Mouse (Mus musculus) CD4-positive, CD25-positive, alpha-beta regulatory T cell, adult 4 months (primary cell): Measurements from ENCODE around the gene Mrpl53. TPM values are rescaled to one million over a fixed set of nuclear protein-coding genes. Genes with fewer than 3 reads are reported as not detected.

ENCODE experiments used
- ATAC-seq: one replicate; pipeline ENCODE4 v1.8.0; 2017
- polyA plus RNA-seq, 2 experiments: library from polyadenylated mRNA; unstranded; fragments of 100-300 nt; shearing (Covaris generic); gene quantifications; one replicate each; pipeline ENCODE4 v1.2.1; 2017

Mrpl53 gene
- polyA plus RNA-seq, 2 experiments from 2014 or later, result 57.0 to 61.5 TPM

- peak; percentile 98 for ATAC-seq
Observed at GRCm38 (mm10) chr6:83095968-83096367, 12.9 kb upstream of the Mrpl53 start.

DNA sequence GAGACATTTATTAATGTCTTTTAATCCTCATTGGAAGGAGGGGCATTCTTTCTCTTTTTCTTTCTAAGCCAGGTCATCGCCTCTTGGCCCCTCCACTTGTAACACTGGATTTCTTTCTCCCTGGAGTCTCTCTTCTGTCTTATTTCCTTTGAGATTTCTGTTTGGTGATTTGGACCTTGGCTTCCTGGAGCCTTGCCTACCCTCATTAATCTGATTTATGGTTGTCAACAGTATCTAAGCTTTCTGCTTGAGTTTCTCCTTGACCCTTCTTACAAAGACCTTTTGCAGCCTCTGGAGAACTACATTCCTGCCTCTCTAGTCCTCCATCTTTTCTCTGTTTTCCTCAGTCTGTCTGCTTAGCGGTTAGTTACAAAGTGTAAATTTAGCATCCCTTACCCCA, 10.4 kb upstream of the Mrpl53 start:
- ATAC-seq, result no peak

DNA sequence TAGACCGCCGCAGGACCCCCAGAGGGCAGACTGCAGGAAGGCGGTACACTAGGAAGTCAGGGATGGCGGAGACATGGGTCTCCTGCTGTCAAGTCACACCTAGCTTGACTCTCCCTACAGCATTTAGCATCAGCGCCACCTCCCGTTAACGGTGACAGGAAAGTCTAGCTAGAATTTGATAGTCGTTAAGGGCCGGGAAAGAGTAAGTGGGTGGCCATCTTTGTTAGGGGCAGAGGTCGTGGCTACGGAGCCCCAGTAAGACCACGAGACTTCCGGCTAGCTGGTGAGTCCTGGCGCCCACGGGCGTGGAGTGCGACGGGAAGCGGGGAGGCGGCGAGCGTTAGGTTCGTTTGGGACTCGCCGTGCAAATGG, 7.5 kb upstream of the Mrpl53 start, which contains the start of the genes Ccdc142 and Gm42688:
Ccdc142 (plus strand) TSS at position 286 of the 372 bp plus-strand sequence.
Gm42688 (plus strand) TSS at position 302 of the 372 bp plus-strand sequence.
- peak; percentile 89 for ATAC-seq

DNA sequence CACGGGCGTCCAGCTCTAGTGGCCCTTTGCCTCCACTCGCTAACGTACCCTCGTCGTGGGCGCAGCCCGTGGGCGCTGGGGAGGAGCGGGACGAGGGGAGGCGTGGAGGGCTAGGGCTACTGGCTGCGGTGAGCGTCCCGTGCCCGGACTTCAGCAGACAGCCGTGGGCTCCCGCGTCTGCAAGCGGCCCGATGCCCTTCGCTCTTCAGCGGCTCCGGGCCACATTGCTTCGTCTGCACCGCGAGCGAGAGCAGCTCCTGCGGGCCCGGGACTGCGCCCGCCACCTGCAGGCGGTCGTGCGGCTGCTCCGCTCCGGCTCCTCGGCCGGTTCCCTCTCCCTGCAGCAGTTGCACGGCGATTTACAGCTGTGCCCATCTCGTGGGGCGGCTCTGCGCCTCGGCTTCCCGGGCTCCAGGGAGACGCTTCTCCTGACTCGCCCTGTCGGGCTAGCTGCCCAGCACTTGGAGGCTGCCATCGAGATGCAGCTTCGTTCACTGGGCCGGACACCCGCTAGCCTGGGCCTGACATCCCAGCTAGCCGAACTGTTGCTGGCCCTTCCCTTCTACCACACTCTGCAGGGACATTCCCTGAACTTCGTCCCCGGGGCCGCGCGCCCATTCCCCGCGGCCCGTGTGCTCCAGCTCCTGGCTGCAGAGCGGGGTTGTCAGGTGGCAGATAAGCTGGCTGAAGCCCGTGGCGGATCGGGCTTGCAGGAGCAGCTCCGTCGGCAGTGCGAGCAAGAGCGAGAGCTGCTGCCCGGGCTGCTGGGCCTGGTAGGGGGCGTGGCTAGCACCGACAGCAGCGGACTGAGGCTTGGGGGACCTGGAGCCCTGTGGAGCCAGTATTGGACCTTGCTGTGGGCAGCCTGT, 6.9 kb upstream of the Mrpl53 start:
- peak; percentile 75 for ATAC-seq

DNA sequence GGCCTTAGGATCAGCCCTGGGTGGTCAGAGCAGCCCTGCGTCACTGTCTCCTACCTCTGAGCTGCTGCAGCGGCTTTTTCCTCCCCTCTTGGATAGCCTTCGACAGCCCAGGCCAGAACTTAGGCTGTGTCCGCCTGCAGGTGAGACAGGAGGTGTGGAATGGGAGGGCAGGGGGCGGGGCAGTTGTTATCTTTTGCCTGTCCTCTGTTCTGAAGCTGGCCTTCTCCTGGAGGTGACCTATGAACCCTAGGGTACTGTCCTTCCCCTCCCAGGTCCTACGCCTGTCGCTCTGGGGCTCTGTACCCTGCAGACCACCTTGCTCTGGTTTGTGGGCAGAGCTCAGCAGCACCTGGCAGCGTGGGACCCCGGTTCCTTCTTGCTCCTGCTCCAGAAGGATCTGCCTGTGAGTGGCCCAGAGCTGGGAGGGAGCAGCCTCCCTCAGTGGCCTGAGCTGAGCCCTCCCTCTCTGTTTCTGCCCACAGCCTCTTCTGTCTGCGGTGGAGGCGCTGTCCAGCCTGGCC, 5.7 kb upstream of the Mrpl53 start:
- ATAC-seq, result no peak

DNA sequence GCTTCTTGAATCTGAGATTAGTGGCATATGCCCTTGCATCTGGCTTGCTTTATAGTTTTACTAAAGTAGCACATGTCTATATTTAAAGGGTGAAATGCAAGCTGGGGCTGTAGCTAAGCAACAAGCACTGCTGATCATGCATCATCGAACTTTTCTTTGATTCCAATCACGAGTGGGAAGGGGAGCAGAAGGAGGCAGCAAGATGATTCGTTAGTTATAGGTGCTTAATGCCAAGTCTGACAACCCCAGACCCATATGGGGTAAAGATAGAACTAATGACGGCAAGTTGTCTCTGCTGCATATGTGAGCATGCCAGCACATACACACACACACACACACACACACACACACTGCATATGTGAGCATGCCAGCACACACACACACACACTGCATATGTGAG, 4.7 kb upstream of the Mrpl53 start:
- ATAC-seq, result no peak

GRCm38 (mm10) chr6:83107566-83108400, 1.1 kb upstream of the Mrpl53 start:
- ATAC-seq, result peak; percentile 50

GRCm38 (mm10) chr6:83111510-83112136, 2.8 kb downstream of the Mrpl53 start:
- ATAC-seq, result no peak

DNA sequence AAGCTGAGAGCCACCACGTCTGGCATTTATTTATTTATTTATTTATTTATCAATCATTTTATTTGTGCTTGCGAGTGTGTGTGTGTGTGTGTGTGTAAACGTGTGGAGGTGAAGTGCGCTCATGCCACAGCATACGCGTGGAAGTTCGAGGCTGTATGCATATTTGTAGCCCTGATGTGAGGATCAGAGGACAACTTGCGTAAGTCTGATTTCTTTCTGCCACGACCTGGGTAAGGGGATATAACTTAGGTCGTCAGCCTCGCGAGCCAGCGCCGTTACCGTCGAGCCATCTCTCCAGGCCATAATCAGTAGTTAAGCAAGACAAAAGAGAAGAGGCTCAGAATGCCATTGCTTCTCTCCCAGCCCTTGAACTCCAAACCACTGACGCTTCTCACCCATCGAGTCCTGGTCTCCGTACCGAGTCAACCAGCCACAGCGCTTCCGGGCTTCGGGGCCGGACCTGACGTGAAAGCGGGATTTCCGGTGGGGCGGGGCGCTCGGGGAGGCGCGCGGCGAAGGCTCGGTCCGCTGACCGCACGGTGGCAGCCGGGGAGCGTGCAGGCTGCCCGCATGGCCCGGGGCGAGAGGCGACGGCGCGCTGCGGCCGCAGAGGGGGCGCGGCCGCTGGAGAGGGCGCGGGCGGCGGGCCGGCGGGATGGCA, 6.3 kb downstream of the Mrpl53 start, which contains the start of gene Mogs:
Mogs (plus strand) TSS at position 486 of the 661 bp plus-strand sequence.
- ATAC-seq, result peak; percentile 92

DNA sequence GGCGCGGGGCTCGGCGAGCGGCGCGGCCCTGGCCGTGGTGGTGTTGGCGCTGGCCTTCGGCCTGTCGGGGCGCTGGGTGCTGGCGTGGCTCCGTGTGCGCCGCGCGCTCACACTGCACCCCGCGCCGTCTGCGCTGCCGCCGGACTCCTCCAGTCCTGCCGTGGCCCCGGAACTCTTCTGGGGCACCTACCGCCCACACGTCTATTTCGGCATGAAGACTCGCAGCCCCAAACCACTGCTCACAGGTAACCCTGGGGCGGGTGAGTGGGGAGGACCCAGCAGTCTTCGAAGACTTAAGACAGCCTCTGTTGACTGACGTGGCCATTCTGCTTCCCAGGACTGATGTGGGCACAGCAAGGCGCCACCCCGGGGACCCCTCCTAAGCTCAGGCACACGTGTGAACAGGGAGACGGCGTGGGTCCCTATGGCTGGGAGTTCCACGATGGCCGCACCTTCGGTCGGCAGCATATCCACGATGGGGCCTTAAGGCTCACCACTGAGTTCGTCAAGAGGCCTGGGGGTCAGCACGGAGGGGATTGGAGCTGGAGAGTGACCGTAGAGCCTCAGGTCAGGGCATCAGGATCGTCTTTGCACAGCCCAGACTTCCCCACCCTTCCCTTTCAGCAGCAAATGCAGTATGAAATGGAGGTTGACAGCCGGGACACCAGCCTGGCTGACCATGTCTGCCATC, 7.0 kb downstream of the Mrpl53 start:
- ATAC-seq, result peak; percentile 65

DNA sequence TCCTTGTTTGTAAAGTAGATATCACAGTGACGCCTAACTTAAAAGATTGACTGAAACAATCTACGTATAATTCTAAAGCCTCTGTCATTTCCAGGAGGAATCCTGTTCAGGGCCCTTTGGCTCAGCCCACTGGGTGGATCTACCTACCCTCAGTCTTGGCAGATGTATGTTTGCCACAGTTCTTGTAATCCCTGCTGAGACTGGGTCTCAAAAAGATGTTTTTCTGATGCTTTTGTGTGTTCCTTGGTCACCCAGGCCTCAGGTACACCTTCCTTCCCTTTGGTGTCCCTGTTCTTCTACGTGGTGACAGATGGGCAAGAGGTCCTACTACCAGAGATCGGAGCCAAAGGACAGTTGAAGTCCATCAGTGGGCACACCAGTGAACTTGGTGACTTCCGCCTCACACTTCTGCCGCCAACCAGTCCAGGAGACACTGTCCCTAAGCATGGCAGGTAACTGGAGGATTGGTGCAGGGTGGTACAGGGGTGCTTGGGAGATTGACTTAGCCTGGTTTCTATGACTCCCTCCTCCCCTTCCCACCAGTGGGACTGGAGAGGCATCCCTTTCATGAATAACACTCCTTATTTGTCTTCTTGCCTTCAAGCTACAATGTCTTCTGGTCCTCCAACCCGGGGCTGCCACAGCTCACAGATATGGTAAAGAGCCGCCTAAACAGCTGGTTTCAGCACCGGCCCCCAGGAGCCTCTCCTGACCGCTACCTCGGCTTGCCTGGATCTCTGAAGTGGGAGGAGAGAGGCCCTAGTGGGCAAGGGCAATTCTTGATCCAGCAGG, 7.7 kb downstream of the Mrpl53 start:
- ATAC-seq, result no peak

DNA sequence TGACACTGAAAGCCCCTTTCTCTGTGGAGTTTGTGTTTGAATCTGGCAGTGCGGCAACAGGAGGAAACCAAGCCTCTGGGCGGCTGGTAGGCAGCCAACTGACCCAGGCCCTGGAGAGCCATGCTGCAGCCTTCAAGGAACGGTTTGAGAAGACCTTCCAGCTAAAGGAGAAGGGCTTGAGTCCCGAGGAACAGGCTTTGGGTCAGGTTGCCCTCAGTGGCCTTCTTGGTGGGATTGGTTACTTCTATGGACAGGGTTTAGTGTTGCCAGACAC, 8.3 kb downstream of the Mrpl53 start:
- ATAC-seq, result no peak

DNA sequence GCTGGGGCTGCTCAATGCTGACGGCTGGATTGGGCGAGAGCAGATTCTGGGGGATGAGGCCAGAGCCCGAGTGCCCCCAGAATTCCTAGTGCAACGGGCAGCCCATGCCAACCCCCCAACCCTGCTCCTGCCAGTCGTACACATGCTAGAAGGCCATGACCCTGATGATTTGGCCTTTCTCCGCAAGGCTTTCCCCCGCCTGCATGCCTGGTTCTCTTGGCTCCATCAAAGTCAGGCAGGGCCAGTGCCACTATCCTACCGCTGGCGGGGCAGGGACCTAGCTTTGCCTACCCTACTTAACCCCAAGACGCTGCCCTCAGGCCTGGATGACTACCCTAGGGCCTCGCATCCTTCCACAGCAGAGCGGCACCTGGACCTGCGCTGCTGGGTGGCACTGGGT, 8.8 kb downstream of the Mrpl53 start:
- no peak for ATAC-seq

- no peak for ATAC-seq
Observed at GRCm38 (mm10) chr6:83118369-83118768, 9.5 kb downstream of the Mrpl53 start.

DNA sequence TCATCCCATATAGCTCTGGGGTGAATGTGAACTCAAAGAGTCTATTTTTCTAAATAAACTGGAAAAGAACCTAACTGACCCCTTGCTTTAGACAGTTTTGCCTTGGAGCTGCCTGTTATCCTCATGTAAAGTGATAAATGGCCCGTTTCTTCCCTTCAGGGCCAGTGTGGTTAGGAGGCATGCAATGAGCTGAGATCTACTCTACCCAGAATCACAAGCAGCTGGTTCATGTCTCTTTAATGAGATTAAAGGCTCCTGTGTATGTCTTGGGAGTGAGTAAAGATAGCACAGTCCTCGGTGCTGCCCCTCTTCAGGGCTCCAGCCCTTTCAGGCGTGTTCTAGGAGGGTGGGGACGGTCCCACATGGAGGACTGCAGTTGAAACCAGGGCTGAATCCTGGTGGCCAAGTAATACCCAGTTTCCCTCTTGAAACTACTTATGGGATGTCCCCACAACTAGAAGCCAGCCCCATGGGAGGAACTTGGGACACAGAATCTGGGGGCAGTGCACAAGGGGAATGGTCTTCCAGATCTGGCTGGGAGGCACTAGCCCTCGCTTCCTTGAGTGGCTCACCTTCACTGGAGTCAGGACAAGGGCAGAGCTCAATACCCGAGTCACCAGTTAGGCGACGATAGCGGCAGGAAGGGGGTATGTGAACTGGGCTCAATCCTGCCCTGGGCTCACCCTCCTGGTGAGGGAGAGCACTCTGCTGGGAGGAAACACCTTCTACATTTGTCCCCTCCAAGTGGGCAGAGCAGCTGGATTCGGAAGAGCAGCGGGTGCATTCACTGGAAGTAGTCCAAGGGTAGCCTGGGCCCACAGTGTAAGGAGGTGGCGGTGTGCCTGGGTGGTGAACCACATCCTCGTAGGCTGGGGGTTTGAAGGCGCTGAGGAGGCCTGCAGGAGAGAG, 10.2 kb downstream of the Mrpl53 start:
- ATAC-seq, result no peak

DNA sequence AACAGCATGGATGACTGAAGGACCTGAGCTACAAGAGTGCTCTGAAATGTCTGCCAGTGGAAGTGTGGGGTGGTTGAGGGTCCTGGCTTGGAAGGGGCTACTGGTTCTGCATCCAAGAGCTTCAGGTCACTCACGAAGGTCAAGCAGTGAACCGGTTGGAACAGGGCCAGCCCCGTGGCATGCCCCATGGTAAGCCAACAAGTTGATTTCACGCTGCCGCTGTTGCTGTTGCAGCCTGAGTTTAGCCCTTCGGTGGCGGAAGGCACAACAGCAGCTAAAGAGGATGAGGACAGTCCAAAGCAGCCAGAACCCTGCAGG, 10.9 kb downstream of the Mrpl53 start:
- no peak for ATAC-seq

DNA sequence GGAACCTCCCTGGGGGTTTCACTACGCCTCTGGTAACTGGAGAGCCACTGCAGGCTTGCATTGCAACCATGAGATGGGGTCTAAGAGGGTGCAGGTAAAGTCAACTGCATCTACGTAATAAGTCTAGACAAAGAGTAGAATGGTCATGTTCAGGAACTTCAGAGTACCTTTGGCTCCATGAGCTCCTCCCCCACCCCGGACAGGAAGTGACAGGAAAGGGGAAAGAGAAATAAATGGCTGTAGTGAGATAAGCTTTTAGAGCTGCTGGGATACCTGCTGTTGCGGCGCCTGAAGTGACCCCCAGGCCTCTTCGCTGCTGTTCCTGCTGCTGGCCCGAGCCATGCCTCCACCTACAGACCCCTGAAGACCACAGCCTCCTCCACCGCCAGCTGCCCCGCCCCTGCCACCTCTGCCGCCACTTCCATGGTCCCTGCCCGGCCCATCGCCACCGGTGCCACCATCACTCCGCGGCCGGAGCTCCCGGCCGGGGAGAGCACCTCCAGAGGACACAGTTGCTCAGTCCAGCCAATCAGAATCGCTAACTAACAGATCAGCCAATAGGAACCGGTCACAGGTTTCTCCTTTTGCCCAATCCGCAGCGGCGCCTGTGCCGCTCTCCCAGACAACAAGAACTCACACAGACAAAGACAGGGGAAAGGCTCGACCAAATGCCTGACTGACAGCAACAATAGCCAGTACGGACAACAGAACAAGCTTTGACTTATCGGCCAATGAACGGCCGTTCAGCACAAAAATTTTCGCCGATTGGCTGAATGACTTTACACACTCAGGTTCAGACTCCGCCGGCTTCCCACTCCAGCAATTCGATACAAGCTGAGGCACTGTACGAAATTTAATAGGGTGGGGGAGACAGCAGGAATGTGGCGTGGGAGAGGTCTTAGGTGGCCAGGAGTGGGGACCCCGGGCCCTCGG, 12.4 kb downstream of the Mrpl53 start, which contains the start of gene Wbp1:
Wbp1 (minus strand) TSS at position 630 of the 933 bp plus-strand sequence.
- ATAC-seq, result peak; percentile 93

- ATAC-seq, result peak; percentile 11
Observed at GRCm38 (mm10) chr6:83121863-83122710, 13.2 kb downstream of the Mrpl53 start.
